Mouse (Mus musculus) fibroblast of lung, adult 2 months (primary cell): ENCODE measurements around the gene Ostc.

Experiments used
- DNase-seq: peaks from one replicate; pipeline ENCODE4 v3.0.0-alpha.2; 2011; ENCODE audit warnings: low read depth

The Ostc gene

GRCm38 (mm10) chr3:130708967-130709924 lies at the start of gene Ostc:
Ostc (minus strand) TSS chr3:130709444.
- peak; percentile 96 for DNase-seq

DNA sequence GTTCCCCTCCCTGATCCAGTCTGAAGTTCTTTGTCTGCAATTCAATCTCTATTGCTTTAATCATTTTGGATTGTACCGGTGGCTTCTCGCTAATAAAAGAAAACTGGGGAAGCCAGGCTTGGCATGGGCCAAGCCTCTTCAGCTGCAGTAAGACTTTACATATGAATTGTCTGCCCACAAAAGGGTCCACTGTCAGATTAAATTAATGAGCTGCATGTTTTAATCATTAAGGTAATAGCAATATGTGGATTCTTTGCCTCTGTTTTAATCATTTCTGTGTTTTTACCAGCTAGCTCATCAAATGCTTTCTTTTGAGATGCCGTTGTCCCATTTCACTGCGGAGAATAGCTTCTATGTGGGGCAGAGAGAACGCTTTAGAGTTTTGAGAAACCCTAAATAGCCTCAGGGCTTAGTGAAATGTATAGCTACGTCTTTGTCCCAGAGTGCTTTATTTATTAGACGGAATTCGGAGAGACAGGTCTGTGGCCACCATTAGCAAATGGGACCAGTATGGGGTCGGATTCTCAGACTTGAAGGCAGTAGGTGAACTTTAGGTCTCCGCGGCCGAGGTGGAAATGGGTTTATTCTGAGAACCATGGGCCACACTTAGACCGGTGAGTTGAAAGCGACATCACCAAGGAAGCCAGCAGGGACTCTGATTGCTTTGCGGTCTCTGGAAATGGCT lies 49.1 kb upstream of the Ostc start:
- no peak for DNase-seq

DNA sequence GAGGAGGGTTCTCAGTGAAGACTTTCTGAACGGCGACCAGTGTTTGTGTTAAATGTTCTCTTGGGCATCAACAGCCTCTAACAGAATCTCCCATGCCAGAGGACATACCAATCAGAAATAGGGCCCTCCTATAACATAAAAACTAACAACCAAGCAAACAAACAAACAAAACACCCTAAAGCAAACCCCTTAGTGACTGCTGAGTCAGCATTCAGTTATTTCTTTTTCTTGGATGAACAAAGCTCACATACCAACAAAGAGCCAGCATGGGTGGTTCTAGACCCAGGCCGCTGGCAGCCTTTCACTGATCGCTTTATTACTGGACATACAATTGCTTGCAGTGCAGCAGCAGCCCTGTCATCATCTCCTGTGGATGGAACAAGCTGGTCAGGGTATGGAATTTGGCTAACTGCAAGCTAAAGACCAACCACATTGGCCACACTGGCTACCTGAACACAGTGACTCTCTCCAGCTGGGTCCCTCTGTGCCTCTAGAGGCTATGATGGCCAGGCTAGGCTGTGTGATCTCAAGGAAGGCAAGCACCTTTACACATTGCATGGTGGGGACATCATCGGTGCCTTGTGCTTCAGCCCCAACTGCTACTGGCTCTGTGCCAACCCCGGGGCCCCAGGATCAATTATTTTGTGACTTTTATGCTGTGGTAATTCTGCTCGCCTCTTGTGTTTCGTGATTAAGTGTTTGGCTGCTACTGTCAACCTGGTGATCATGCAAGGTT lies 48.0 kb upstream of the Ostc start:
- DNase-seq: no peak

DNA sequence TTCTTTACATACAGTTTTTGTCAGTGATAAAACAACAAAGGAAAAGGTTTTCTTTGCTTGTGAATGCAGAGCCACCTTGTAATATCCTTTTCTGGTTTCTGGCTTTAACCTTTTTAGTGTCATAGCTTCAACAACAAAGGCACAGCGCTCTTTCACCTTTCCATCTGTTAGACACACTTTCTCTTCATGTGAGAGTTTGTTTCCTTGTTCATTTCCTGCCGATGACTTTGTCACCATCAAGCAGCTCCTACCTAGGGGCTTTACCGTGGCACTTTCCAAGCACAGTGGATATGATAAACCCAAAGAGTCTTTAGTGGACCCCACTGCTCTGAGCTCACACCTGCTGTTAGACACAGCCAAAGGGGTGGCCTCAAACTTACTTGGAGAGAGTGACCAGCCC lies 40.0 kb upstream of the Ostc start:
- DNase-seq: no peak

- DNase-seq: no peak
Observed at GRCm38 (mm10) chr3:130746673-130747619, 37.7 kb upstream of the Ostc start.

GRCm38 (mm10) chr3:130737652-130738361 lies 28.6 kb upstream of the Ostc start:
- DNase-seq: no peak

DNA sequence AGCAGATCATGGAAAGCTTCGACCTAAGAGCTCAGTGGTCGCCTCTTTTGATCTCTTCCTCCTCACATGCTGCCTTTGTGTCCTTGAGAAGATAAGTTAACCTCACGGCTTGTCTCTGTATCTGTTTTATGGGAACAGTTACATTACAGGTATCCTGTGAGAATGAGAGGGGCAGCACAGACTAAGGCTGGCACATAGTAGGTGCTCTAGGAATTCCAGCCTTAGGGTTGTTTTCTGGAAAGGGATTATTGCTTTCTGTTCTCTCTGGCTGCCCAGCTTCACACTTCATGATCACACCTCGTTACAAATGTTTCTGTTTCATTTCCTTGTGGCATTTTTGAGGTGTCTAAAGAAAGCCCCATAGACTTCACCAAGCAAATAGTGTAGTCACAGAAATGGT lies 27.5 kb upstream of the Ostc start:
- DNase-seq: no peak

- peak; percentile 92 for DNase-seq
Observed at GRCm38 (mm10) chr3:130730189-130730653, 21.0 kb upstream of the Ostc start, which contains the start of gene Rpl34. Rpl34 (minus strand) TSS chr3:130730398.

- no peak for DNase-seq
Observed at GRCm38 (mm10) chr3:130729472-130730188, 20.4 kb upstream of the Ostc start.

- no peak for DNase-seq
Observed at GRCm38 (mm10) chr3:130727676-130728075, 18.4 kb upstream of the Ostc start.

DNA sequence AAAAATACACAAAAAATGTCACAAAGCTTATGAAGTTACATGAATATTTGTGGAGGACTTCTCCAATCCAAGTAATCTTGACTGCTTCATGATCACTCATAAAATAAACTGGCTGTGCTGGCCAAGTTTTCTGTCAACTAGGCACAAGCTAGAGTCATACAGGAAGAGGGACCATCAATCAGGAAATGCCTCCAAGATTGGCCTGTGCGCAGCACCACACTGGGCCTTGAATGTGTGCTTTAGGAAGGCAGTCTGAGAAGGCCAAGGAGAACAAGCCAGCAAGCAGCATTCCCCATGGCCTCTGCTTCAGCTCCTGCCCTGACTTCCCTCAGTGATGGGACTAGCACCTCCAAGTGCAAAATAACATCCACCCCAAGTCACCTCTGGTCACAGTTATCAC lies 17.8 kb upstream of the Ostc start:
- DNase-seq: no peak

- DNase-seq: no peak
Observed at GRCm38 (mm10) chr3:130725718-130726117, 16.5 kb upstream of the Ostc start.

DNA sequence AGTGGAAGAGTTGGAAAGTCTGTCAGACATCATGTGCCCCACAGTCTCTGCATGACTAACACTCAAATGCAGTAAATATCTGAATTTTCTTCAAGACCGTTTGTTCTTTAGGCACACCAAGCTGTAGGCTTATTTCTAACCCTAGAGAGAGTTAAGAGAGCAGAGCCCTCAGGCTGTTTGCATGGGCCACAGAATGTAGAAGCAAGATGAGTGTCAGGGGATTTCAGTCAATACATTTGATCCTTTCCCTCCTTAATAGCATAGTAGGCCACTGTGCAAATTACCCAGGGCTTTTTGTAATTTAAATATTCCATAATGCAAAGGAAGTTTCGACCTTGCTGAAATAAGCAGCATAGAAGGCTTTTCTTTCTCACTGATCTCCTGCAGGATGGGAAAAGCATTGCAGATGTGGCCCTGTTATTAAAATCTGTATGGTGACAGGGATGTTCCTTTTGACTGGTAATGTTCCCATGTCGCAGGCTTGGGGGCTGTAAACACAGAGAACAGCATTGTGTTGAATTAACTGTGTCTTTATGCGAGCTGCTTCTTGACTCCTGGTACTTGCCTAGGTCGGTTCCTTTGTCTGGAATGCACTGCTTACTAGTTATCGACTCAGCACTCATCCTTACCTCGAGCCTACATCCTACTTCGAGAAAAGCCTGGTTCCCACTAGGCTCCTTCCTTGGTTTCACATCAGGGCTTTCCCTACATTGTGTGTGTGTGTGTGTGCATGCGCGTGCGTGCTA lies 13.7 kb upstream of the Ostc start:
- DNase-seq: no peak

- no peak for DNase-seq
Observed at GRCm38 (mm10) chr3:130720225-130720624, 11.0 kb upstream of the Ostc start.

DNA sequence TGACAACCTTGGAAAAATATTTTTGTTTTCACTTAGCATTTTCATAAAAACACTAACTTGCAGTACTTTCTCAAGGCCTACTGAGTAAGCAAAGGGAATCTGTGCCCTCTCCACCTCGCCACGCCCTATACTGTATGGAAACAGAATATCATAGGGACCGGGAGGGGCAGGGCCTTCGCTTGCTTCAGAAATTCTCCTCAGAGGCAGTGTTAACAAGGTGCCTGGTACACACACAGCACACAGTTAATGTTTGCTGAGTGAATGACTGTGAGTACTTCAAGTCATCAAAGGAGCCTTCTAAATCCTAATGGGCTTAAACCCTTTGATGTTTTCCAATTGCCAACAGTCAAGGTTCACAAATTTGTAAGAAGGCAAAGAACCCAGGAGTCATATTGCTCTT lies 9.6 kb upstream of the Ostc start:
- no peak for DNase-seq

DNA sequence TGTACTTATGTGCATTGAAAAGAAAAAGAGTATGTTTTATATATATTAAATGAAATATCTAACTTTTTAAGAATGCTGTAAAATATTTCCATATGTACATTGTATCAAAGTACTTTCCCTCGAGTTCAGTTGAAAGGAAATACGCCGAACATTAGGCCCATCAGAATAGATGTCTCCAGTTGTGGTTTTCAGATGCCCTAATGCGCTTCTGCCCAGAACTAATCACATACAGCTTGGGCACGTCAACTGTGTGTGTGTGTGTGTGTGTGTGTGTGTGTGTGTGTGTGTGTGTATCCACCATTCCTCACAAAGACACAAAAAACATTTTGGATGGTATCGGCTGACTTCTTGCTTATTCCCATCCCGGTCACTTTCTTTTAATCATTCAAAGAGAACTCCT lies 7.3 kb upstream of the Ostc start:
- DNase-seq: no peak

DNA sequence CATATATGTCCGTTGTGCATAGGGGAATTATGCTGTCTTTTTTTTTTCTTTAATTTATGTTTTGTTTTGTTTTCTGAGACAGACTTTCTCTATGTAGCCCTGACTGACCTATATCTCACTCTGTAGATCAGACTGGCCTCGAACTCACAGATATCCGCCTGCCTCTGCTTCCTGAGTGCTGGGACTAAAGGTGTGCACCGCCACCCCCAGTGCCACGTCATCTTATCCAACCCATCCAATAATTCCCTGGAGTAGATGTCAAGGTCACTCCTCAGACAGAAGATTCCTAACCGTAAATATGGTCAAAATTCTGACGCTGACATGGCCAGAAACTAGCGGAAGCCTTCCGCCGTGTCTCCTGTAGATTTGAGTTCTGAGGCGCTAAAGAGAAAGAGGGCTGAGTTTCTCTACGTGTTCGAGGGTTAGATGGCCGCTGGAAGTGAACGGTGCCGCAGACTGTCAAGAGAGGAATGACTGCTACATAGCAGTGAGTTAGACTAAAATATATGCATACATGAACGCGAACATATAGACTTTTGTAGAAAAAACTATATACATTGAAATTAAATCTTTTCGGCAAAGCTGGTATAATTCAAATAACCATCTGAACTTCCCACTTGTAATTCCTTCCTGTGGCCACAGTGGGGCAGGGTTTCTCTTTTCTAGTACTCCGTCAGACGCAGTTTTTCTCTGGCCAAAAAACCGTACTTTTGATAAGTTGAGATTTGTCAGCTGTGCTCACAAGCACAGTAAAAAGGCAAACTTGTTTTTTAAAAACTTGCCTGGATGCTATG lies 5.7 kb upstream of the Ostc start:
- DNase-seq: no peak

DNA sequence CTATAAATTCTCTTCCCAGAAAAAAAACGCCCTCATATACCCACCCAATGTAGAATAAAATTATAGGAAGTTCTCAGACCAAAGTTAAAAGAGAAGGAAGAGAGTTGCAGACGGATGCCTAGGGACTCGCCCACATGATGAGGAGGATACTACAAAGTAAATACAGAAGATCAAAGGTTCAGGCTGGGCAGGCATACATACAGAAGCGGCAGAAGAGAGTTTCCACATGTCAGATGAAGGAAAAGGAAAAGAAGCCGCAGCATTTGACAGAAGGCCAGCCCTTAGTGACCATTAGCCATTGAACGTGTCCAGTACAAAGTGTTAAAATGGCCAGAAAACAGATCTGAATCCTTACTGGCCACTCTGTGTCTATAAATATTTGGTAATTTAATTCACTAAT lies 3.6 kb upstream of the Ostc start:
- no peak for DNase-seq
